Mouse (Mus musculus) ES-E14 (cell line): ENCODE results near the gene Cdkl3. TPM values are rescaled to one million over a fixed set of nuclear protein-coding genes. Genes with fewer than 3 reads are reported as not detected.

ENCODE experiments used
- DNase-seq: peaks from one replicate; pipeline ENCODE4 v3.0.0-alpha.2; 2013; ENCODE audit warnings: low read depth, low spot score
- H3K27ac ChIP-seq: 2 replicates; pipeline ENCODE4 v1.5.1; 2012; ENCODE audit warnings: low read depth, mild to moderate bottlenecking, low read length, moderate library complexity, mixed read lengths; ENCODE audit not compliant: poor library complexity, insufficient read depth, severe bottlenecking
- H3K36me3 ChIP-seq: 2 replicates; pipeline ENCODE4 v1.6.1; 2012; ENCODE audit warnings: mild to moderate bottlenecking, low read length, moderate library complexity, mixed read lengths; ENCODE audit not compliant: control insufficient read depth, poor library complexity, insufficient read depth, severe bottlenecking
- H3K4me1 ChIP-seq, 2 experiments: fragments of 150-350 bp in 1 of 2; sonication (generic) in 1 of 2; 2 replicates each; pipeline ENCODE4 v1.6.1; 2012; ENCODE audit warnings: low read length in 2 of 2, mild to moderate bottlenecking in 1 of 2, mixed read lengths in 1 of 2; ENCODE audit not compliant: control insufficient read depth in 2 of 2, insufficient read depth in 2 of 2, poor library complexity in 1 of 2
- H3K4me3 ChIP-seq, 2 experiments: fragments of 150-350 bp in 1 of 2; sonication (generic) in 1 of 2; 2 replicates each; pipeline ENCODE4 v1.5.1; 2012; ENCODE audit warnings: low read length in 2 of 2, low read depth in 1 of 2, mild to moderate bottlenecking in 1 of 2, mixed read lengths in 1 of 2; ENCODE audit not compliant: insufficient read depth in 1 of 2, poor library complexity in 1 of 2, severe bottlenecking in 1 of 2
- H3K9ac ChIP-seq: 2 replicates; pipeline ENCODE4 v1.6.1; 2012; ENCODE audit warnings: low read depth, mild to moderate bottlenecking, low read length, mixed read lengths; ENCODE audit not compliant: poor library complexity, insufficient read depth, severe bottlenecking
- H3K9me3 ChIP-seq: fragments of 150-350 bp; sonication (generic); 2 replicates; pipeline ENCODE4 v1.6.1; 2012; ENCODE audit warnings: low read depth, mild to moderate bottlenecking, low read length; ENCODE audit not compliant: control insufficient read depth, insufficient read depth
- CHD2 ChIP-seq: IDR thresholded peaks from 2 replicates; pipeline ENCODE4 v1.6.1; 2014; ENCODE audit warnings: mild to moderate bottlenecking, low read depth, low read length, inconsistent platforms
- HCFC1 ChIP-seq: IDR thresholded peaks from 2 replicates; pipeline ENCODE4 v1.6.1; 2012; ENCODE audit warnings: low read length, inconsistent platforms, borderline replicate concordance; ENCODE audit not compliant: insufficient read depth
- MAFK ChIP-seq: IDR thresholded peaks from 2 replicates; pipeline ENCODE4 v1.6.1; 2014; ENCODE audit warnings: mild to moderate bottlenecking, low read depth, low read length, inconsistent platforms; ENCODE audit not compliant: insufficient read depth
- ZC3H11A ChIP-seq: IDR thresholded peaks from 2 replicates; pipeline ENCODE4 v1.6.1; 2012; ENCODE audit warnings: low read depth, mild to moderate bottlenecking, inconsistent platforms, low read length, borderline replicate concordance
- ZNF384 ChIP-seq: IDR thresholded peaks from 2 replicates; pipeline ENCODE4 v1.6.1; 2012; ENCODE audit warnings: low read depth, low read length, inconsistent platforms
- in situ Hi-C, 2 experiments: fragments of 600-800 bp; cut with MboI; formaldehyde crosslinking; loops; one replicate each; pipeline ENCODE4 v1.15.1; 2025; ENCODE audit warnings: low sequenced_read_pairs in 2 of 2, inconsistent platforms in 1 of 2; ENCODE audit not compliant: unreplicated experiment in 2 of 2
- total RNA-seq: library from RNA; depleted of rRNA; stranded (reverse); fragments of 300-350 nt; gene quantifications from 2 replicates; pipeline ENCODE4 v1.2.3, GENCODE M21; 2012

The Cdkl3 gene
- total RNA-seq, 1 experiment = 4.6 TPM

DNA sequence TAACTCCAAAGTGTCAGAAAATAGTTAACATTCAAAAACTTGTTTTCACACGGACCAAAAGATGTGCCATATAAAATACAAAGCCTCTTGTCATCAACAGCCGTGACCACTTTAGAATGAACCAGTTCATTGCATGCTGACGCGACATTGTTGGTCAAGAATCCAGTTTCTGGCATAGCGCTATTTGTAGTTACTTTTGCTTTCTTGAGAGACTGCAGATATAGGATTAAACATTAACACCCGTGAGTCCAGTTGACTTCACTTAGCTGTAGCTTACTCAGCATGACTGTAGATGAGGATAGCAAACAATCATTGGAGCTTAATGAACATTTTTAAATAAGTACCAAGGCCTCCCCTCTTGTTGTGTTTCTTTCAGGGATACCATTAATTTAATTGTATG lies 118.0 kb downstream of the Cdkl3 start:
- H3K36me3 ChIP-seq = peaks cover 38% of the 10 kb centered on the region
- no peaks in the 10 kb centered on the region for H3K4me1 ChIP-seq
- no peak for DNase-seq
- H3K9me3 ChIP-seq = no peaks in the 10 kb centered on the region
- H3K9ac ChIP-seq = no peak overlapping the region
- TF ChIP-seq ZC3H11A = no peak
- no peak for TF ChIP-seq HCFC1
- no peak overlapping the region for H3K4me3 ChIP-seq
- no peak overlapping the region for H3K27ac ChIP-seq
- in situ Hi-C loops = no loop called here

DNA sequence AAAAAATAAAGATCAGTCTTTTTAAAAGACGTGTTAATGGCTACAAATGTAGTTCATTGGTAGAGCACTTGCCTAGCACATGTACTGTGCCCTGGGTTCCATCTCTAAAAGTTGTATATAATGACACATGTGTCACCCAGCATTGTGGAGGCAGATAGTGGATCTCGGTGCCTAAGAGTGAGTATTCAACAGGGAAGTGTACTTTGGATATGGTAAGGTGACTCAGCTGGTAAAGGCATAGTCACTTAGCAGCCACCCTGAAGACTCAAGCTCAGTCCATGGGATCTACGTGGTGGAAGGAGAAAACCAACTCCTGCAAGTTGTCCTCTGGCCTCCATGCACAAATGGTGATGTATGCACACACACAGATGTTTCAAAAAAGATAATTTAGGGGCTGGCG lies 120.4 kb downstream of the Cdkl3 start:
- H3K4me3 ChIP-seq = no peak overlapping the region
- no peak for DNase-seq
- H3K36me3 ChIP-seq = peaks cover 32% of the 10 kb centered on the region
- in situ Hi-C loops = no loop called here
- 0 out of 4 replicates have a peak, but pooled peaks cover 0 to 2% of the 10 kb centered on the region in 2 experiments for H3K4me1 ChIP-seq
- TF ChIP-seq MAFK (no peak), ZC3H11A (no peak), CHD2 (no peak), ZNF384 (no peak), HCFC1 (no peak)
- no peak overlapping the region for H3K27ac ChIP-seq
- no peaks in the 10 kb centered on the region for H3K9me3 ChIP-seq
- H3K9ac ChIP-seq = no peak overlapping the region

DNA sequence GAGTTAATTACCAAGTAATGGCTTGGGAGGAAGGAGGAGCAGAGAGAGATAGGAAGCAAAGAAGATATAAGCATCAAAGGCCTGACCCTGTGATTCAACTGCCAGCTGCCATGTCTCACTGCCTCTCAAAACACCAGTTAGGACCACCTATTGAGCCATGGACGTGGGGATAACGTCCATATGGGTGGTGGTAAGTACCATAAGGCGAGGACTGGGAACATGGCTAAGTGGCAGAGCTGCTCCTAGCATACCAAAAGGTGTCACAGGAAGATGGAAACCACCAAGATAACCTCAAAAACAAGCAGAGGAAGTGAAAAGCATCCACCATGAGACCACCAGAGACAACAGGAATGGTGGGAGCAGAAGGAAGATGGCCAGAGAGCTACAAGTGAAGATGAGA lies 123.1 kb downstream of the Cdkl3 start:
- 0 out of 4 replicates have a peak, but pooled peaks cover 0 to 2% of the 10 kb centered on the region in 2 experiments for H3K4me1 ChIP-seq
- peaks cover 17% of the 10 kb centered on the region for H3K36me3 ChIP-seq
- no peaks in the 10 kb centered on the region for H3K9me3 ChIP-seq
- in situ Hi-C loops = no loop called here
- DNase-seq = no peak
- no peak overlapping the region for H3K9ac ChIP-seq
- H3K27ac ChIP-seq = no peak overlapping the region
- no peak overlapping the region for H3K4me3 ChIP-seq
- TF ChIP-seq CHD2 (no peak), ZC3H11A (no peak), MAFK (no peak), HCFC1 (no peak), ZNF384 (no peak)

DNA sequence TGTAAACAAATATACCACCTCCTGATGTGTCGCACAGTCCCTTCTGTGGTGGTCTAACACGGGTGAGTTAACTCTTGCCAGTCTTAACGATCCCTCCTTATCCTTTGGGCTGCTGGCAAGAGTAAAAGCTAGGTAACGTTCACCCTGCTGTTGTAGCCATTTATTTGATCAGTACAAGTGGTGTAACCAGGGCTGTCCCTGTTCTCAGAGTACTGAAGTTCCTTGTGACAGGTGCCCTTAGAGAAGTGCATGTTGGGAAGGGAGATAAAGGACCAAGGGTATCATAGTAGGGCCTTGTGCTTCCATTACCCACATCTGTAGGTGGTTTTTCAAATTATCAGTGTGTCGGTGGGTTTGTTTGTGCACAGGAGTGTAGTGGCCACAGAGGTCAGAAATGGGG lies 123.7 kb downstream of the Cdkl3 start:
- no peak overlapping the region for H3K9ac ChIP-seq
- H3K36me3 ChIP-seq = peaks cover 15% of the 10 kb centered on the region
- in situ Hi-C loops = no loop called here
- no peak overlapping the region for H3K27ac ChIP-seq
- 0 out of 4 replicates have a peak, but pooled peaks cover 0 to 2% of the 10 kb centered on the region in 2 experiments for H3K4me1 ChIP-seq
- TF ChIP-seq CHD2 (no peak), HCFC1 (no peak), MAFK (no peak), ZC3H11A (no peak), ZNF384 (no peak)
- H3K4me3 ChIP-seq = no peak overlapping the region
- DNase-seq = no peak
- no peaks in the 10 kb centered on the region for H3K9me3 ChIP-seq

DNA sequence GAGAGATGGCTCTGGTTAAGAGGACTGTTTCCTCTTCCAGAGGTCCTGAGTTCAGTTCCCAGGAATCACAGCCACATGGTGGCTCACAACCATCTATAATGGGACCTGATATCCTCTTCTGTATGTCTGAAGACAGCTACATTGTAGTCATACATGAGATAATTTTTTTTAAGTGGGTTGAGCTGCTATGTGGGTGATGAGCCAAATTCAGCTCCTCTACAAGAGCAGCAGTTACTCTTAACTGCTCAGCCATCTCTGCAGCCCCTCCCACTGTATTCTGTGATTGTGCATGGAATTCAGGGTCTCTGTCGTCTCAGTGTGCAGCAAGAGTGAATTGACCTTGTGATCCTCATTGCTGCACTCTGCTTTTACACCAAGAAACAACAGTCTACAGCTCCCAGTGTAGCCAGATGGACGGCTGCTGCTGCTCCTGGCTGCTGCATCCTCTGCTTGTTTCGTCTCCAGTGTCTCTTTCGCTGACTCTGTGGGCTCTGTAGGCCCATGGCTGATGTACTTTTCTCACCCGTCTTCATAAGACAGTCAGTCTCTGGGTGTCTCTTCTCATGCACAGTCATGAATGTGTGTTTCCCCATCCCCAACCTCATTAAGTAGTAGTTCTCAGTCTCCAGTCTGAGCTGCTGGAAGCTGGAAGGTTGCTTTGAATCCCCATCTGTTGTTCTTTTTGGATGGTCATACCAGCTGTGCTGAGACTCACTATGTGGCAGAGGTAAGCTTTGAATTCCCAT lies 124.5 kb downstream of the Cdkl3 start:
- Histone ChIP-seq H3K4me1 (0 out of 4 replicates have a peak, but pooled peaks cover 0 to 2% of the 10 kb centered on the region in 2 experiments), H3K27ac (no peak overlapping the region), H3K4me3 (no peak overlapping the region), H3K9ac (no peak overlapping the region), H3K36me3 (peaks cover 14% of the 10 kb centered on the region), H3K9me3 (no peaks in the 10 kb centered on the region)
- no peak for DNase-seq
- in situ Hi-C loops = no loop called here
- TF ChIP-seq HCFC1 (no peak), ZC3H11A (no peak), CHD2 (no peak), MAFK (no peak), ZNF384 (no peak)
